Mouse (Mus musculus) heart, embryonic 11.5 days (tissue): ENCODE measurements at regions not wholly inside any gene's neighbourhood (a gene's known extent, or its start where the extent isn't known, plus 50 kb on each side); places are given as distances from the start of the nearest gene placed in this dataset.

Experiments used
- ATAC-seq: fragments of 200-750 bp; cut with Nextera tagmentation; replicated peaks from 2 replicates; pipeline ENCODE4 v1.8.0; 2017; ENCODE audit warnings: moderate library complexity; ENCODE audit not compliant: insufficient number of reproducible peaks, low FRiP score, low TSS enrichment
- H3K27ac ChIP-seq: fragments of 300-500 bp; sonication (generic); 2 replicates; pipeline ENCODE4 v1.5.1; 2014; ENCODE audit warnings: mild to moderate bottlenecking, low read depth, low read length
- H3K27me3 ChIP-seq: fragments of 300-500 bp; sonication (generic); 2 replicates; pipeline ENCODE4 v1.6.1; 2014; ENCODE audit warnings: mild to moderate bottlenecking, low read length, mixed read lengths; ENCODE audit not compliant: control insufficient read depth, insufficient read depth
- H3K36me3 ChIP-seq: fragments of 300-500 bp; sonication (generic); 2 replicates; pipeline ENCODE4 v1.6.1; 2014; ENCODE audit warnings: mild to moderate bottlenecking, low read length, moderate library complexity, mixed read lengths; ENCODE audit not compliant: control insufficient read depth, insufficient read depth
- H3K4me1 ChIP-seq: fragments of 300-500 bp; sonication (generic); 2 replicates; pipeline ENCODE4 v1.6.1; 2014; ENCODE audit warnings: low read length; ENCODE audit not compliant: control insufficient read depth, insufficient read depth
- H3K4me2 ChIP-seq: fragments of 300-500 bp; sonication (generic); 2 replicates; pipeline ENCODE4 v1.6.1; 2014; ENCODE audit warnings: mild to moderate bottlenecking, moderate library complexity
- H3K4me3 ChIP-seq: fragments of 300-500 bp; sonication (generic); 2 replicates; pipeline ENCODE4 v1.5.1; 2014; ENCODE audit warnings: low read depth, low read length
- H3K9ac ChIP-seq: fragments of 300-500 bp; sonication (generic); 2 replicates; pipeline ENCODE4 v1.6.1; 2014; ENCODE audit warnings: mild to moderate bottlenecking, low read depth, low read length, moderate library complexity
- H3K9me3 ChIP-seq: fragments of 300-500 bp; sonication (generic); replicated peaks from 2 replicates; pipeline ENCODE4 v1.6.1; 2016; ENCODE audit warnings: low read length; ENCODE audit not compliant: control insufficient read depth
- WGBS: fragments of 180-500 bp; shearing (Covaris S2); extraction: QIAGEN DNeasy Blood & Tissue Kit; methylation state at CpG from one replicate; pipeline ENCODE4 v1.1.7; 2014; ENCODE audit not compliant: insufficient replicate concordance; 5-methylcytosine and 5-hydroxymethylcytosine counted together

DNA sequence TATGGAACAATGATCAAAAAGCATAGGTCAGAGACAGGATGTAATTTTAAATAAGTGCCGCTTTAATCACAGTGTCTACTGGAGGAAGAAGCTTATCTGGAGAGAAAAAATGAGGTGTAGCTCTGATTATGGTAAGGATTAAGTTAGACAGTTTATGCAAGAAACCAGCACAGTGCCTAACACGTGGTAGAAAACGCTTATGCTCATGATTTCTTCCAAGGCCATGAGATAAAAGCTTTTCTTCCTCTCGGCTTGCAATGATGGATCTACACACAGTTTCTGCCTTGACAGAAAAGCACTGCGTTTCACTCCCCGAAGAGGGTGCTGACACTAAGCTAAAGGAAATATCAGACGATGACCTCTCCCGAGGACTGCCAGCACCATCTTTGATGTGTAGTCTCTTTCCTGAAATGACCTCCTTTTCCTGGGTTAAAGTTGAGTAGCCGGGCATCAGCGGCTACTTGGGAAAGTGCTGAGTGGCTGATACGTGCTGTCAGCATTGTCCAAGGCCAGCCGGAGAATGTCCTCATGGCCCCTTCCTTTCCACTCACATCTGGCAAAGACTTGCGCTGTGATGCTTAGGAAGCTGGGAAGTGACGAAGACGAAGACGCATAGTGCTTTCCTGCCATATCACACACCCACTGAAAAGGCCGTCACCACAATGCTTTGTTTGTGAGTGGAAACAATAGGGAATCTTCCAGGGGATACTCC lies 72.0 kb downstream of the Hoxa1 start:
- WGBS, result 18% methylated on average over 17 of the region's 17 CpGs
- peaks cover 54% of the 10 kb centered on the region for H3K27me3 ChIP-seq
- H3K36me3 ChIP-seq, result no peaks in the 10 kb centered on the region
- H3K4me1 ChIP-seq, result no peaks in the 10 kb centered on the region
- ATAC-seq, result no peak; the same call in 1 of the 2 replicates
- no peak overlapping the region for H3K4me2 ChIP-seq
- H3K4me3 ChIP-seq, result no peak overlapping the region
- no peak overlapping the region for H3K27ac ChIP-seq
- no peak overlapping the region for H3K9ac ChIP-seq
- H3K9me3 ChIP-seq, result no peaks in the 10 kb centered on the region

DNA sequence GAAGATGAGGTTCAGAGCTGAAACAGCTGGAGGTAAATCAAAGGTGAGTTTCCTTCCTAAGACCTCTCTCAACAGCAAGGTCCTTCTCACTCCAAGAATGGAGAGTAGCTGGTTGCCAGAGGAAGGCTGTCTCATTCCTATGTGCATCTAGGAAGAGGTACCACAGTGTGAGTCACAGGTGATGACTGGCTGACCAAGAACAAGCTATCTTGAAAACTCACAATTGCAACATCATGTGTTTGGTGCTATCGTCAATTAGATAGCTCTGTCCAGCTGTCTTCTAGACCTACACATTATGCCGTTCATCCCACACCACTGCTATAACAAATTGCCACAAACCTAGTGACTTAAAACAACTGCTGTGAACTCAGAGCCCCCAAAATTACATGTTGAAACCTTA lies 72.3 kb upstream of the Skap2 start:
- Histone ChIP-seq H3K9ac (no peak overlapping the region), H3K4me1 (no peaks in the 10 kb centered on the region), H3K4me2 (no peak overlapping the region), H3K9me3 (no peaks in the 10 kb centered on the region), H3K4me3 (no peak overlapping the region), H3K27me3 (peaks cover 51% of the 10 kb centered on the region), H3K27ac (no peak overlapping the region), H3K36me3 (no peaks in the 10 kb centered on the region)
- WGBS, result 80% methylated on average over 2 of the region's 2 CpGs
- no peak for ATAC-seq

DNA sequence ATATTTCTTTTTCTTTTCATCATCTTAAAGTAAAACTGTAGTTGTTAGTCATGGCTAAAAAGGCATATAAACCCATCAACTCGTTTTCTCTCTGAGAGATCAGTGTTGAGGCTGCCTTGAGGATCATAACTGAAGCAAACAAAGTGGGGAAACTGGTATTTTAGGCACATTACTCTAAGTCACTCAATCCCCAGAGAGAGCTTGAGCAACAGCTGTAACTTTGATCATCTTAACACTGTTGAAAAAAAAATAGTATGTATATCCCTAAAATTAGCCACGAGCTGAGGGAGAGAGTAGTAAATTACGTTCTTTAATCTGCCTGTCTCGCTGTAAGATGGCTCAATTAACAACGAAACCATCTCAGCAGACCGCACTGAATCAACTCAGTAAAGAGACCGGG lies 67.2 kb upstream of the Skap2 start:
- no peak overlapping the region for H3K4me3 ChIP-seq
- no peaks in the 10 kb centered on the region for H3K36me3 ChIP-seq
- no peak overlapping the region for H3K9ac ChIP-seq
- no peak for ATAC-seq
- H3K9me3 ChIP-seq, result no peaks in the 10 kb centered on the region
- 47% methylated on average over 7 of the region's 7 CpGs for WGBS
- no peak overlapping the region for H3K27ac ChIP-seq
- no peak overlapping the region for H3K4me2 ChIP-seq
- H3K4me1 ChIP-seq, result no peaks in the 10 kb centered on the region
- peaks cover 38% of the 10 kb centered on the region for H3K27me3 ChIP-seq

GRCm38 (mm10) chr6:52078530-52079340 lies 66.4 kb upstream of the Skap2 start:
- Histone ChIP-seq H3K4me3 (no peak overlapping the region), H3K9me3 (no peaks in the 10 kb centered on the region), H3K4me2 (peak overlapping the region; percentile 47), H3K4me1 (no peaks in the 10 kb centered on the region), H3K27me3 (peaks cover 34% of the 10 kb centered on the region), H3K36me3 (no peaks in the 10 kb centered on the region), H3K27ac (no peak overlapping the region), H3K9ac (no peak overlapping the region)
- 30% methylated on average over 12 of the region's 12 CpGs for WGBS
- no peak for ATAC-seq

- 61% methylated on average over 15 of the region's 15 CpGs for WGBS
- Histone ChIP-seq H3K27ac (no peak overlapping the region), H3K9me3 (no peaks in the 10 kb centered on the region), H3K4me1 (no peaks in the 10 kb centered on the region), H3K4me2 (no peak overlapping the region), H3K9ac (no peak overlapping the region), H3K27me3 (peaks cover 25% of the 10 kb centered on the region), H3K4me3 (no peak overlapping the region), H3K36me3 (no peaks in the 10 kb centered on the region)
- no peak for ATAC-seq
Observed at GRCm38 (mm10) chr6:52076179-52076932, 64.0 kb upstream of the Skap2 start.

DNA sequence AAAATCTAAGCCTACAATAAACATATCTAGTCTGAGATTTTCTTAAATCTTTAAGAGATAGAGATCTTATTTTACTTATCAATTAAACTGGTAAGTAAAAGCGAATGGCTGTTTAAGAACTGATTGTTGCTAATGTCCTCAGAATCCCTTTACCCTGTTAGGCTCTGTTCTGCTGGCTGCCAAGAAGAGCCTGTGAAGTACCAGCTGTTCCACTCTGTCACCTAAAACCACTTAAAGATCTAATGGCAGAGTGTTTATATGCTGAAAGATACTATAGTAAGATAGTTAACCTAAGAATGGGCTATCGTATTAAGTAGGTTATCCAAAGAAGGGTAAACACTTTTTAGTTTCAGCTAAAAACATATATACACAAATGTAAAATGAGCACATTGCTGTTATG lies 62.6 kb upstream of the Skap2 start:
- Histone ChIP-seq H3K27ac (no peak overlapping the region), H3K9me3 (no peaks in the 10 kb centered on the region), H3K4me2 (no peak overlapping the region), H3K4me3 (no peak overlapping the region), H3K36me3 (no peaks in the 10 kb centered on the region), H3K27me3 (peaks cover 25% of the 10 kb centered on the region), H3K4me1 (no peaks in the 10 kb centered on the region), H3K9ac (no peak overlapping the region)
- no peak for ATAC-seq
- 70% methylated on average over 2 of the region's 2 CpGs for WGBS

GRCm38 (mm10) chr6:52067151-52067550 lies 54.8 kb upstream of the Skap2 start:
- Histone ChIP-seq H3K9me3 (no peaks in the 10 kb centered on the region), H3K4me2 (no peak overlapping the region), H3K4me1 (no peaks in the 10 kb centered on the region), H3K27ac (no peak overlapping the region), H3K9ac (no peak overlapping the region), H3K27me3 (no peaks in the 10 kb centered on the region), H3K4me3 (no peak overlapping the region), H3K36me3 (no peaks in the 10 kb centered on the region)
- 66% methylated on average over 9 of the region's 9 CpGs for WGBS
- no peak for ATAC-seq

GRCm38 (mm10) chr6:52065652-52066051 lies 53.3 kb upstream of the Skap2 start:
- no peaks in the 10 kb centered on the region for H3K4me1 ChIP-seq
- H3K27ac ChIP-seq, result no peak overlapping the region
- no peak for ATAC-seq
- no peak overlapping the region for H3K4me2 ChIP-seq
- H3K27me3 ChIP-seq, result no peaks in the 10 kb centered on the region
- no peaks in the 10 kb centered on the region for H3K9me3 ChIP-seq
- H3K4me3 ChIP-seq, result no peak overlapping the region
- 84% methylated on average over 10 of the region's 10 CpGs for WGBS
- no peaks in the 10 kb centered on the region for H3K36me3 ChIP-seq
- no peak overlapping the region for H3K9ac ChIP-seq
